Mouse (Mus musculus) cortical plate, adult 2 months (tissue): ENCODE data around the gene Thyn1.

Experiments used
- CTCF ChIP-seq: fragments of 200-500 bp; IDR thresholded peaks from 2 replicates; pipeline ENCODE4 v1.5.1; 2011; ENCODE audit warnings: mild to moderate bottlenecking, control low read depth, low read length; ENCODE audit not compliant: insufficient read depth; ENCODE audit errors: extremely low read depth
- POLR2A ChIP-seq: fragments of 200-500 bp; IDR thresholded peaks from 2 replicates; pipeline ENCODE4 v1.6.1; 2011; ENCODE audit warnings: mild to moderate bottlenecking, low read length, control low read depth; ENCODE audit not compliant: insufficient read depth; ENCODE audit errors: extremely low read depth

- TF ChIP-seq POLR2A (no peak), CTCF (no peak)
These were observed 19.5 kb downstream of the Thyn1 start for GRCm38 (mm10) chr9:27018961-27019360.
